11 mouse cellular contexts compared by ENCODE assay signal in the genomic region with DNA sequence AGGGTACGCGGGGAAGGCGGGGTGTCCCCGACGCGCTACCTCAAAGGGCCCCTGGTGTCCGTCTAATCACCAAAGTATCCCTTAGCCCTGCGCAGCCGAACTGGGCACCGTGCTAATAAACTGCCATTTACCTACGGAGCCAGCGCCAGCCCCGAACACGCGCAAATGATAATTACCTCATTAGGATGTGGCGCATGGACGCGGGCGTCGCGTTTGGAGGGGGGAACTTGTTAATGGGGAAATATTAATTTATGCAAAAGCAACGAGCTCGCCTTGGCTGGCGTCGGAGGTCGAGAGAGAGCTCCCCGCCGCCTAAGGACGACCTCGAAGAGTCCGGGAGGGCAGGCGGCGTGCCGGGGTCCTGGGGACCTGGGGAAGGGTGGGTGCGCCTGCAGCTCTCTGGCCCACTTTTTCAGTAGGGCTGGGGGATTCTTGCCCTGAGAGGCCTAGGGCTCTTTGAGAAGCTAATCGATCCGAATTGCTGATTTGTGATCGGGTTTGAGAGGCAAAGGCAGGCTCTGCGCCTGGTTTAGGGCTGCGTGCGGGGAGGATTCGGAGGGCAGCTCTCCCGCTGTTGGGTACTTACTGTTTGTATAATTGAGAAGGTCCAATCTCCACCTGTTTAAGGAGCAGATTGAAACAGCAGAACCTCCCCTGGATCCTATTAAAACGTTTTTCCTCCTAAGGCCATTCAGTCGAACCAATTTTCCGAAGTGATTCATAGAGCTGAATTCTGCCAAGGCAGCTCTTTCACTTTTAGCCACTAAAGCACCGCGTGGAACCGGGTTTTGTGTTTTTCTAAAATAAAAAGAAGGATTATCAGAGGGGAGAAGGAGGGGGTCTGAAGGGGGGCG. TPM values are rescaled to one million over a fixed set of nuclear protein-coding genes. Genes with fewer than 3 reads are reported as not detected.
A peak's percentile ranks its signal among the peaks of the same experiment; 100 is the strongest.
DNase-seq lines count a peak whose midpoint lies in the region; ATAC-seq and TF ChIP-seq lines count a peak whose summit lies in the region.
"Had no signal": no experiment of that assay in that cellular context is flagged by ENCODE, and none has a peak within 500 bp of the region (broad histone marks: within the 10 kb centered on the region; RNA-seq: fewer than 3 reads in every experiment).

No protein-coding gene starts in this region.

- H3K9me3 ChIP-seq in hindbrain, embryonic 10.5 days = no peaks in the 10 kb centered on the region
- H3K9me3 ChIP-seq in hindbrain, embryonic 14.5 days (ENCODE audit: control insufficient read depth, low read length) = no peaks in the 10 kb centered on the region
- H3K9me3 ChIP-seq in forebrain, postnatal 0 days (ENCODE audit: low read length) = no peaks in the 10 kb centered on the region
- H3K9me3 ChIP-seq in midbrain, embryonic 12.5 days = no peaks in the 10 kb centered on the region

- H3K4me2 ChIP-seq in hindbrain, embryonic 14.5 days (replicated peaks) = no peak overlapping the region
- peak overlapping the region; percentile 56 for H3K4me2 ChIP-seq in forebrain, postnatal 0 days (ENCODE audit: low read depth)
- H3K4me2 ChIP-seq in midbrain, embryonic 12.5 days (replicated peaks) = peak overlapping the region; percentile 29

- H3K27ac ChIP-seq in hindbrain, embryonic 10.5 days = no peak overlapping the region
- H3K27ac ChIP-seq in hindbrain, embryonic 14.5 days = no peak overlapping the region
- peak overlapping the region; percentile 87 for H3K27ac ChIP-seq in forebrain, postnatal 0 days (ENCODE audit: low read depth, low read length)
- H3K27ac ChIP-seq in midbrain, embryonic 12.5 days (replicated peaks) = peak overlapping the region; percentile 58; the same call in 1 of the 2 replicates

- no peaks in the 10 kb centered on the region for H3K36me3 ChIP-seq in hindbrain, embryonic 10.5 days
- H3K36me3 ChIP-seq in hindbrain, embryonic 14.5 days (replicated peaks; ENCODE audit: control insufficient read depth, insufficient read depth) = no peaks in the 10 kb centered on the region
- no peaks in the 10 kb centered on the region for H3K36me3 ChIP-seq in forebrain, postnatal 0 days (ENCODE audit: insufficient read depth)
- H3K36me3 ChIP-seq in midbrain, embryonic 12.5 days = no peaks in the 10 kb centered on the region

- no peak overlapping the region for H3K9ac ChIP-seq in hindbrain, embryonic 14.5 days
- peak overlapping the region; percentile 57 for H3K9ac ChIP-seq in forebrain, postnatal 0 days
- no peak overlapping the region for H3K9ac ChIP-seq in midbrain, embryonic 12.5 days (replicated peaks)

- peak overlapping the region; percentile 36 for H3K4me3 ChIP-seq in hindbrain, embryonic 10.5 days
- no peak overlapping the region for H3K4me3 ChIP-seq in hindbrain, embryonic 14.5 days (replicated peaks; ENCODE audit: low read length)
- peak overlapping the region; percentile 42 for H3K4me3 ChIP-seq in forebrain, postnatal 0 days (ENCODE audit: low read depth, low read length)
- H3K4me3 ChIP-seq in midbrain, embryonic 12.5 days = peak overlapping the region; percentile 34
- H3K4me3 ChIP-seq: erythroblast, embryonic 14.5 days had no signal

- peak; percentile 57 for DNase-seq in hindbrain, embryonic 10.5 days (ENCODE audit: low spot score)
- no peak for DNase-seq in hindbrain, embryonic 14.5 days (ENCODE audit: low spot score)
- peak; percentile 94 for DNase-seq in brain, embryonic 14.5 days (ENCODE audit: low read depth)
- DNase-seq in forebrain, postnatal 0 days = peak; percentile 68
- DNase-seq in right cerebral cortex, postnatal 36 days (ENCODE audit: low spot score in 2 of 2) = no peak
- no peak for DNase-seq in cerebellum, adult 9-10 months
- DNase-seq in kidney, postnatal 14 days = no peak

- peaks cover 100% of the 10 kb centered on the region for H3K27me3 ChIP-seq in hindbrain, embryonic 10.5 days (ENCODE audit: insufficient read depth, poor library complexity, severe bottlenecking)
- peaks cover 97% of the 10 kb centered on the region for H3K27me3 ChIP-seq in hindbrain, embryonic 14.5 days (ENCODE audit: control insufficient read depth, insufficient read depth, low read length)
- peaks cover 33% of the 10 kb centered on the region for H3K27me3 ChIP-seq in forebrain, postnatal 0 days (ENCODE audit: insufficient read depth, low read length)
- peaks cover 100% of the 10 kb centered on the region for H3K27me3 ChIP-seq in midbrain, embryonic 12.5 days

- peaks cover 24% of the 10 kb centered on the region for H3K4me1 ChIP-seq in hindbrain, embryonic 10.5 days (replicated peaks)
- H3K4me1 ChIP-seq in hindbrain, embryonic 14.5 days (replicated peaks; ENCODE audit: control insufficient read depth, insufficient read depth, low read length) = no peaks in the 10 kb centered on the region
- no peaks in the 10 kb centered on the region for H3K4me1 ChIP-seq in forebrain, postnatal 0 days (ENCODE audit: insufficient read depth)
- H3K4me1 ChIP-seq in midbrain, embryonic 12.5 days = peaks cover 43% of the 10 kb centered on the region

- ATAC-seq in hindbrain, embryonic 14.5 days (ENCODE audit: low FRiP score) = no peak
- peak; percentile 13; the same call in 1 of the 2 replicates for ATAC-seq in forebrain, postnatal 0 days
- 0 out of 2 replicates have a peak, but pooled peaks have one; percentile 28 for ATAC-seq in midbrain, embryonic 12.5 days (ENCODE audit: low FRiP score, low read depth)

- TF ChIP-seq CTCF in brain, embryonic 14.5 days (IDR thresholded peaks at IDR 0.05; ENCODE audit: borderline replicate concordance, extremely low read depth, insufficient read depth, insufficient read length) = no peak
- no peak for TF ChIP-seq CTCF in forebrain, postnatal 0 days (IDR thresholded peaks at IDR 0.05; ENCODE audit: low read depth)

- TF ChIP-seq POLR2A in brain, embryonic 14.5 days (IDR thresholded peaks at IDR 0.05; ENCODE audit: borderline replicate concordance, extremely low read depth, insufficient read depth, insufficient read length, poor library complexity, severe bottlenecking) = no peak

- WGBS in hindbrain, embryonic 10.5 days = under 1% methylated on average over 50 of the region's 50 CpGs
- WGBS in hindbrain, embryonic 14.5 days = under 1% methylated on average over 50 of the region's 50 CpGs
- under 1% methylated on average over 50 of the region's 50 CpGs for WGBS in forebrain, postnatal 0 days
- WGBS in midbrain, embryonic 12.5 days = under 1% methylated on average over 50 of the region's 50 CpGs

RNA-seq across cellular contexts. Expression of a gene that starts 1.8 kb away (rescaled TPM):
- polyA plus RNA-seq in hindbrain, embryonic 10.5 days (2016; fragmentation: Nextera tagmentation; extraction: Ambion mirVana) = 0.24 and 1.7 TPM in 2 replicates
- not detected in 2 replicates for polyA plus RNA-seq in hindbrain, embryonic 14.5 days (2014; fragmentation: Nextera tagmentation; extraction: Ambion mirVana)
- polyA plus RNA-seq in brain, embryonic 14.5 days (2012; rRNA removed) = 16.5 and 79.1 TPM in 2 replicates
- total RNA-seq in forebrain, postnatal 0 days (2014; rRNA removed) = 26.8 and 27.5 TPM in 2 replicates
- 40.7 and 42.2 TPM in 2 replicates for polyA plus RNA-seq in forebrain, postnatal 0 days (2015; fragmentation: Nextera tagmentation; extraction: Ambion mirVana)
- polyA plus RNA-seq in midbrain, embryonic 12.5 days (2016; fragmentation: Nextera tagmentation; extraction: Ambion mirVana) = 2.9 and 7.7 TPM in 2 replicates
- total RNA-seq: megakaryocyte-erythroid progenitor cell, adult 5-6 weeks had no signal
- polyA plus RNA-seq: erythroblast, embryonic 14.5 days; urinary bladder, adult 2 months had no signal

Comparison
In these comparisons a context has a peak if more than half of its experiments do, and no peak if none do; other contexts are left out.
1. DNase-seq: peak in hindbrain, embryonic 10.5 days (single experiment), brain, embryonic 14.5 days (single experiment) and forebrain, postnatal 0 days (single experiment); none in hindbrain, embryonic 14.5 days (single experiment), right cerebral cortex, postnatal 36 days (0 of 2), cerebellum, adult 9-10 months (single experiment) and kidney, postnatal 14 days (single experiment).
2. H3K27ac ChIP-seq: peak in forebrain, postnatal 0 days (single experiment) and midbrain, embryonic 12.5 days (single experiment); none in hindbrain, embryonic 10.5 days (single experiment) and hindbrain, embryonic 14.5 days (single experiment).